Mouse (Mus musculus): Measurements from ENCODE around the gene Cacna1g. TPM values are rescaled to one million over a fixed set of nuclear protein-coding genes. Genes with fewer than 3 reads are reported as not detected.
"Not testable (repeated sequence)": the region's sequence is repeated elsewhere in the genome, so short reads cannot be mapped to it uniquely, and the experiment has no call there.

Cacna1g gene
- total and polyA plus RNA-seq, 2 experiments from 2014 or later, result 7.4 to 46.2 TPM

DNA sequence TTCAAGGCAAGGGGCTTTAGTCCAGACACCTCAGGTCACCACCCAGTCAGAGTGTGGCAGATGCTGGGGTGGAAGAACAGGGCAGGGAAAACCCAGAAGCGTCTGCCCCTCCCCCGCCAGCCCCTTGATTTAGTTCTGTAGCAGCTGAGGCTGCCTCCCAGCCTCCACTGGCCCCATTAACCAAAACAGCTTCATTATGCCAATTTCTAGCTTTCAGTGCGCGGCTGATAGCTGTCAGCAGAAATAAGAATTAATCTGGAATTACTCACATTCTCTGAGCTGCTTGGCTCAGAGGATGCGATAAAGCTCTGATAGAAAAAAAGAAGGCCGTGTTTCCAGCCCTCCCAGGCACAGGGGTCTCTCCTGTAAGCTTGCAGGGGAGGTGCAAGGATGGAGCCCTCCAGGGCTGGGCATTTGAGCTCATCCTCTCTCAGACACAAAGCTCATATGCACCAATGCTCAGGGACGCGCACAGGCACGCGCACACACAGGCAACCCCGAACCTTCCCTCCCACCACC, 66.1 kb downstream of the Cacna1g start:
- Histone ChIP-seq H3K9ac (replicated peaks; ENCODE audit: low read depth, low read length) (no peak overlapping the region), H3K36me3 (replicated peaks; ENCODE audit: control insufficient read depth, insufficient read depth, low read length) (no peaks in the 10 kb centered on the region; the same call in 1 of the 2 replicates), H3K4me1 (ENCODE audit: control insufficient read depth, insufficient read depth) (peaks cover 10% of the 10 kb centered on the region), H3K4me3 (ENCODE audit: low read depth, low read length) (no peak overlapping the region), H3K27ac (ENCODE audit: low read depth) (no peak overlapping the region), H3K9me3 (replicated peaks; ENCODE audit: control insufficient read depth, low read length) (no peaks in the 10 kb centered on the region), H3K4me2 (ENCODE audit: low read depth, low read length) (no peak overlapping the region), H3K27me3 (ENCODE audit: control insufficient read depth, insufficient read depth, low read length) (0 out of 2 replicates have a peak, but pooled peaks cover 3% of the 10 kb centered on the region)
- 63% methylated on average over 11 of the region's 11 CpGs for WGBS
- ATAC-seq (ENCODE audit: insufficient read depth, low read depth) (no peak), DNase-seq (ENCODE audit: low spot score) (no peak)
- no peak for TF ChIP-seq CTCF (IDR thresholded peaks at IDR 0.05; ENCODE audit: low read depth)
- no peak for TF ChIP-seq EP300 (IDR thresholded peaks at IDR 0.05; ENCODE audit: low read depth)

DNA sequence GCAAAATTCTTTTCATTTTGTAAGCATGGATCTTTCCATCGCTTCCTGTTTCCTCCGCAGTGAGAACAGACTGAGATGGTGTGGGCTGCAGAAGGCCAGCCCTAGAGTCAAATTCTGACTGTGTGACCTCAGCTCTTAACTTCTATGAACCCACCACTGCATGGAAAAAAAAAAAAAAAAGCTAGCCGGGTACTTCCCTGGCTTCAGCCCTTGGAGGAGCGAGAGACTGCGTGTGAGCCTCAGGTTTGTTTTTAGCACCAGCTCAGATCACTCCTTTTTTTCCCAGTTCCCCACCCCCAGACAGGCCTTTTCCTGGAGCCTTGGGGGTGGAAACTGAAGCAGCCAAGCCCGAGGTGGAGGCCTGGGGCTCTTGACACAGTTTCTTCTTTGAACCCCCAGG, 68.7 kb downstream of the Cacna1g start:
- H3K27me3 ChIP-seq (ENCODE audit: control insufficient read depth, insufficient read depth, low read length), result no peaks in the 10 kb centered on the region
- no peak overlapping the region for H3K27ac ChIP-seq (ENCODE audit: low read depth)
- WGBS, result 34% methylated on average over 6 of the region's 6 CpGs
- H3K4me2 ChIP-seq (ENCODE audit: low read depth, low read length), result no peak overlapping the region
- no peaks in the 10 kb centered on the region for H3K9me3 ChIP-seq (replicated peaks; ENCODE audit: control insufficient read depth, low read length)
- no peak overlapping the region for H3K4me3 ChIP-seq (ENCODE audit: low read depth, low read length)
- no peak for ATAC-seq (ENCODE audit: insufficient read depth, low read depth)
- H3K9ac ChIP-seq (replicated peaks; ENCODE audit: low read depth, low read length), result no peak overlapping the region
- DNase-seq (ENCODE audit: low spot score), result no peak
- TF ChIP-seq EP300 (IDR thresholded peaks at IDR 0.05; ENCODE audit: low read depth), result no peak
- no peak for TF ChIP-seq CTCF (IDR thresholded peaks at IDR 0.05; ENCODE audit: low read depth)
- no peaks in the 10 kb centered on the region; the same call in 1 of the 2 replicates for H3K36me3 ChIP-seq (replicated peaks; ENCODE audit: control insufficient read depth, insufficient read depth, low read length)
- H3K4me1 ChIP-seq (ENCODE audit: control insufficient read depth, insufficient read depth), result no peaks in the 10 kb centered on the region

DNA sequence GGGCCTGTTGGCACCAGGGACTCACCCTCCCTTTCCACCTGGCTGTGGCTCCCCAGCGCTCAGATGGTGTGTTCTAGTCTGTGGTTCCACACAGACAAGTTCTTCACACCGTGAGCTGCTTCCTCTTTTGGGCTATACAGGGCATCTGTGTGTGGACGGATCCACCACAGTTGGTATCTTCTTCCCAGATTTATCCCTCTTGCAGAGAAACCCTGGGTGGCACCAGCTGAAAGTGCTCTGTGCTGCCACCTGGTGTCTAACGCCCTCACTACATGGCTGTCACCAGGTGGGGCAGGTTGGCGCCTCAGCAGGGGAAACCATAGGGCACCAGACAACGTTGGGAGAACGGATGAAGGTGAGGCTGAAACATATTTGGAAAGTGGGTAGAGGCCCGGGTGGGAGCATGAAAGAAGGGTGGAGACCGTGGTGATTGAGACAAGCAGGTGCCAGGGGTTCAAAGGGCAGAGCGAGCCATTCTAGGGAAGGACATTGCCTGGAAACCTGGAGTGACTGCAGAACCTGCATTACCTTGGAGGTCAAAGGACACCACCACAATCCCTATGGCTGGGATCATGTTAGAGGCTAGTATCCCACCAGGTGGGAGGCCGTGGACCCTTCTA, 69.2 kb downstream of the Cacna1g start:
- no peaks in the 10 kb centered on the region for H3K4me1 ChIP-seq (ENCODE audit: control insufficient read depth, insufficient read depth)
- 21% methylated on average over 11 of the region's 11 CpGs for WGBS
- no peaks in the 10 kb centered on the region for H3K9me3 ChIP-seq (replicated peaks; ENCODE audit: control insufficient read depth, low read length)
- no peaks in the 10 kb centered on the region for H3K27me3 ChIP-seq (ENCODE audit: control insufficient read depth, insufficient read depth, low read length)
- H3K27ac ChIP-seq (ENCODE audit: low read depth), result no peak overlapping the region
- DNase-seq (ENCODE audit: low spot score) (peak; percentile 48), ATAC-seq (ENCODE audit: insufficient read depth, low read depth) (peak; percentile 61; the same call in 1 of the 2 replicates)
- TF ChIP-seq CTCF (IDR thresholded peaks at IDR 0.05; ENCODE audit: low read depth) (peak; percentile 94), EP300 (IDR thresholded peaks at IDR 0.05; ENCODE audit: low read depth) (no peak)
- no peak overlapping the region for H3K9ac ChIP-seq (replicated peaks; ENCODE audit: low read depth, low read length)
- no peak overlapping the region for H3K4me2 ChIP-seq (ENCODE audit: low read depth, low read length)
- H3K4me3 ChIP-seq (ENCODE audit: low read depth, low read length), result no peak overlapping the region
- no peaks in the 10 kb centered on the region; the same call in 1 of the 2 replicates for H3K36me3 ChIP-seq (replicated peaks; ENCODE audit: control insufficient read depth, insufficient read depth, low read length)

DNA sequence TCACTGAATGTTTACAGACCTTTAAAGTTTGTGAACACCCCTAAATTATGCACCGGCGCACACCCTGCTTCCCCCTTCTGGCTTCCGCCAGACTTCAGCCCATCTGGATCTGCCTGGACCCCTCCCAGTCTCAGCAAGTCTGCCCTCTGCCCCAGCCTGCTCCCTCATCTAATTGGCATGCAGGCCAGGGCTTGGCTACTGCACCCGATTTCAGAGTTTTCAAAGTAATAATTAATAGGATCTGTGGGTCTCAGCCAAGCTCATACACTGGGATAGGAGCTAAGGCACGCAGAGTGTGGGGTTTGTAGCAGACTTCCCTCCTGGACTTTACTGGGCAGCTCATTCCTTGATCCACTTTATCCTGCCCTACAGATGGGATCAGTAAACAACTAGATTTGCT, 69.8 kb downstream of the Cacna1g start:
- Histone ChIP-seq H3K4me1 (ENCODE audit: control insufficient read depth, insufficient read depth) (no peaks in the 10 kb centered on the region), H3K36me3 (replicated peaks; ENCODE audit: control insufficient read depth, insufficient read depth, low read length) (no peaks in the 10 kb centered on the region; the same call in 1 of the 2 replicates), H3K9ac (replicated peaks; ENCODE audit: low read depth, low read length) (no peak overlapping the region), H3K9me3 (replicated peaks; ENCODE audit: control insufficient read depth, low read length) (no peaks in the 10 kb centered on the region), H3K4me3 (ENCODE audit: low read depth, low read length) (no peak overlapping the region), H3K27ac (ENCODE audit: low read depth) (no peak overlapping the region), H3K4me2 (ENCODE audit: low read depth, low read length) (no peak overlapping the region), H3K27me3 (ENCODE audit: control insufficient read depth, insufficient read depth, low read length) (no peaks in the 10 kb centered on the region)
- WGBS, result 68% methylated on average over 5 of the region's 5 CpGs
- ATAC-seq (ENCODE audit: insufficient read depth, low read depth) (no peak), DNase-seq (ENCODE audit: low spot score) (no peak)
- TF ChIP-seq CTCF (IDR thresholded peaks at IDR 0.05; ENCODE audit: low read depth) (no peak), EP300 (IDR thresholded peaks at IDR 0.05; ENCODE audit: low read depth) (no peak)

DNA sequence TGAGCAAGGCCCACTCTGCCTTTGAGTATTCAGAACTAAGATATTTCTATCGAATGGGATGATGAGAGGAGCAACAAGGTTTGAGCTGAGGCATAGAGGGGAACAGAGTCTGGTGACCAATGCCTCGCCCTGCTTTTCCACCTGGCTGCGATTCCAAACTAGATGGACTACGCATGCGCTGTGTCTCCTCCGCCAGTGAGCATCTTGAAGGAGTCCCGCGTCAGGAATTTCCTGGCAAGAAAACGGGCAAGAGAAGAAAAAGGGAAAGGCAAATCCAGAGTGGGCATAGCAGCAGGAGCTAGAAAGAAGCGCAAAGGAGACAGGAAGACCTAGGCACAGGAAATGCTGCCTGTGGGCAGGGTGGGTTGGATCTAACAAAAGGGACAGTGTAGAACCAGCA, 70.2 kb downstream of the Cacna1g start:
- no peaks in the 10 kb centered on the region for H3K4me1 ChIP-seq (ENCODE audit: control insufficient read depth, insufficient read depth)
- H3K27me3 ChIP-seq (ENCODE audit: control insufficient read depth, insufficient read depth, low read length), result no peaks in the 10 kb centered on the region
- H3K36me3 ChIP-seq (replicated peaks; ENCODE audit: control insufficient read depth, insufficient read depth, low read length), result no peaks in the 10 kb centered on the region
- no peak overlapping the region for H3K9ac ChIP-seq (replicated peaks; ENCODE audit: low read depth, low read length)
- H3K27ac ChIP-seq (ENCODE audit: low read depth), result no peak overlapping the region
- H3K4me2 ChIP-seq (ENCODE audit: low read depth, low read length), result no peak overlapping the region
- DNase-seq (ENCODE audit: low spot score) (no peak), ATAC-seq (ENCODE audit: insufficient read depth, low read depth) (no peak)
- no peaks in the 10 kb centered on the region for H3K9me3 ChIP-seq (replicated peaks; ENCODE audit: control insufficient read depth, low read length)
- TF ChIP-seq EP300 (IDR thresholded peaks at IDR 0.05; ENCODE audit: low read depth), result no peak
- no peak for TF ChIP-seq CTCF (IDR thresholded peaks at IDR 0.05; ENCODE audit: low read depth)
- no peak overlapping the region for H3K4me3 ChIP-seq (ENCODE audit: low read depth, low read length)
- WGBS, result 84% methylated on average over 10 of the region's 10 CpGs

DNA sequence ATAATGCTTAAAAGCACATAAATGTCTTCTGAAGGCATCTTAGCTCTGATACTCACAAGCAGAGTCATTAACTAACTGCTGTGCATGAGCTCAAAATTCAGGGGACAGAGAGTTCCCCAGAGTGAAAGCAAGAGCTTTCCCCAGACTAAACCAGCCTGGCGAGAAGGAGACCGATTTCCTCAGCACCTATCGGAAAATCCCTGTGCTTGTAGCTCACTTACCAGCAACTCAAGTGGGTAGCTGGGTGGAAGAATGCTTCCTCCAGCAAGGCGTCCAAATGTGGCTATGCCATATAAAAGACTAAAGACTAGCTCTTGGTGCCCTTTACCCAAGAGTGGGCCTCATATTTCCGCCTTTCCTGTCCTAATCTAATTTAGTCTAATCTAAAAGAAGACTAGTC, 71.3 kb downstream of the Cacna1g start:
- H3K27ac ChIP-seq (ENCODE audit: low read depth), result no peak overlapping the region
- no peaks in the 10 kb centered on the region for H3K4me1 ChIP-seq (ENCODE audit: control insufficient read depth, insufficient read depth)
- TF ChIP-seq CTCF (IDR thresholded peaks at IDR 0.05; ENCODE audit: low read depth) (no peak), EP300 (IDR thresholded peaks at IDR 0.05; ENCODE audit: low read depth) (no peak)
- H3K9me3 ChIP-seq (replicated peaks; ENCODE audit: control insufficient read depth, low read length), result no peaks in the 10 kb centered on the region
- H3K9ac ChIP-seq (replicated peaks; ENCODE audit: low read depth, low read length), result no peak overlapping the region
- no peak overlapping the region for H3K4me3 ChIP-seq (ENCODE audit: low read depth, low read length)
- DNase-seq (ENCODE audit: low spot score) (no peak), ATAC-seq (ENCODE audit: insufficient read depth, low read depth) (no peak)
- H3K4me2 ChIP-seq (ENCODE audit: low read depth, low read length), result no peak overlapping the region
- WGBS, result 75% methylated on average over 5 of the region's 5 CpGs
- no peaks in the 10 kb centered on the region for H3K27me3 ChIP-seq (ENCODE audit: control insufficient read depth, insufficient read depth, low read length)
- H3K36me3 ChIP-seq (replicated peaks; ENCODE audit: control insufficient read depth, insufficient read depth, low read length), result no peaks in the 10 kb centered on the region

DNA sequence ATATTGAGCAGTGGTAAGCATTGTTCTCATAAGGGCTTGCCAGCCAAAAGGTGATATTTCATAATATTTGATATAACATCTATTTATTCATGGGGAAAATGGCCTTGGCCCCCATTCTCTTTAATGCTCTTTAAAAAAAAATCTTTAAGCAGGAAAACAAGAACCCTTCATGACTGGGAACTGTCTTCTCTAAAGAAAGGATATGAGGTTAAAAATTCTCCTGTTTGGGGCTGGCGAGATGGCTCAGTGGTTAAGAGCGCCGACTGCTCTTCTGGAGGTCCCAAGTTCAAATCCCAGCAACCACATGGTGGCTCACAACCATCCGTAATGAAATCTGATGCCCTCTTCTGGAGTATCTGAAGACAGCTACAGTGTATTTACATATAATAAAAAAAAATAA, 72.0 kb downstream of the Cacna1g start:
- WGBS, result 86% methylated on average over 4 of the region's 4 CpGs
- ATAC-seq (ENCODE audit: insufficient read depth, low read depth); H3K4me2 ChIP-seq (ENCODE audit: low read depth, low read length); H3K27me3 ChIP-seq (ENCODE audit: control insufficient read depth, insufficient read depth, low read length); DNase-seq (ENCODE audit: low spot score); H3K9me3 ChIP-seq (replicated peaks; ENCODE audit: control insufficient read depth, low read length); H3K27ac ChIP-seq (ENCODE audit: low read depth); H3K9ac ChIP-seq (replicated peaks; ENCODE audit: low read depth, low read length); H3K4me1 ChIP-seq (ENCODE audit: control insufficient read depth, insufficient read depth); H3K36me3 ChIP-seq (replicated peaks; ENCODE audit: control insufficient read depth, insufficient read depth, low read length); H3K4me3 ChIP-seq (ENCODE audit: low read depth, low read length): not testable (repeated sequence)
